Mouse (Mus musculus) embryo, embryonic 10.5 days (tissue): Measurements from ENCODE around the gene Sall1.

ENCODE experiments used
- DNase-seq: peaks from one replicate; pipeline ENCODE4 v3.0.0-alpha.2; 2015; ENCODE audit warnings: low spot score

The Sall1 gene

DNA sequence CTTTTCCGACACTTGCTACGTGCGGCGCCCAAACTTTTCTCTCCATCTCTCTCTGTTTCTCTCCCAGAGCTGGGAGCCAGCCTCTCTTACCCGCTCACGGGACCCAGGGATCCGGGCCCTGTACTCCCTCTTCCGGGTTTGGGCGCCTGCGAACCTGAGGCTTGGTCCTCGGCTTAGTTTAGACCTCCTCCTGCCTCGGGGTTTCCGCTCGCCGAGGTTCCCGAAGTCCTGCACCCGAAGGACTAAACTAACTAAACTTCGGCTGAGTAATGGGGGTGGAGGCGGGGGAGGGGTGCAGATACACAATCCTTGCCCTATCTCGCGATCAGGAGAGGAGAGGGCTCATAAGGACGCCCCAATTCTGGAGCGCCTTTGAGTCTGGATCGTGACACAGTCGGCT lies at the start of gene Sall1:
Gene Sall1 (minus strand): TSS at position 223 of the 400 bp plus-strand sequence.
- peak; percentile 69 for DNase-seq

DNA sequence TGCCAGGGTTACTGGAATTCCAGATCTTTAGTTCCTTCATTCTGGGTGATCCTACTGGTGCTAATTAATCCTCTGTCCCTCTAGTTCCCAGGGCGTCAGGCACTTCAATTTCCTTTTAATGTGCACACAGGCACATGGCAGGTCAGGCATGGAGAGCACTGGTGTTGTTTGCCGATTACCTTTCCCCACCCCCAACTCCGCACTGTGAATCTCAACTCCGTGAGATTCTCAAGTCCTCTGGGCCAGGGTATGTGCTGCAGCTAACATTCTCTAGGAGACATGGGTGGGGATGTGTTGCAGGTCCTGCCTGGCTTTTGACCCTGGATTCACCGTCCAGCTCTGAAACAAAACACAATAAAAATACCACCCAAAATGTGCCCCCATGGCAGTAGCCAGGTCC lies 46.0 kb upstream of the Sall1 start:
- no peak for DNase-seq

DNA sequence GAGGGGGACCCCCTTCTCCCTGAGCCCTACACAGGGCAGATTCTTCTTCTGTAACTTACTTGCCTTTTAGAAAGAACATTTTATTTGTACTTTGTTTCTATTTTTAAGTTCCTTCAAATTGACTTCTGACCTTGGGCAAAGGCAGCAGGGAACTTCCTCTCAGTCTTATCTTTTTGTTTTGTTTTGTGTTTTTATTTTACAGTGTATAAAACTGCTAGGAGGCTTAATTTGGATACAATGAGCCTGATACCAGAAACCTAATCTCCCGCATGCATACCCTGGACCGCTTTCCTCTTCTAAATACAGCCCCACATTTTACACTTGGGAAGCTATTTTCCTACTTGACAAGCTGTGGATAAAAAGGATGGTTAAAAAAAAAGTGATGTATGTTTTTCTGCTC lies 35.2 kb upstream of the Sall1 start:
- no peak for DNase-seq

DNA sequence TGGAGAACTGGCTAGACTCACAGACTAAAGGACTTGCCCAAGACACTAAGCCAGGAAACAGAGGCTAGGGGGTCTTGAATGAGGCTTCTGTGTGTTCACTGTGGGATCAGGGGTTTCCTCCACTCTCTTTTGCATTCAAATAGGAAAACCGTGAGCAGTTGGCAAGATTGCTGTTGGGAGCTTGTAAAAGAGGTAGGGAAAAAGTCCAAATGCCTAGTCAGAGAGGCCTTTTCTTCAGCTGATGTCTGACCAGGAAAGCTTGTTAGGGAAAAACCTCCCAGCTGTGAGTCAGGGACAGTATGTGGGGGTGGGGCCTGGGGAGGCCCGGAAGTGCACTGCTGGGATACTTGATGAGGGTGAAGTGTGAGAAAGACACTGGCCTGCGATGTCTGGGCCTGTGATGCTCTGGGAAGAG lies 29.0 kb upstream of the Sall1 start:
- DNase-seq = no peak

DNA sequence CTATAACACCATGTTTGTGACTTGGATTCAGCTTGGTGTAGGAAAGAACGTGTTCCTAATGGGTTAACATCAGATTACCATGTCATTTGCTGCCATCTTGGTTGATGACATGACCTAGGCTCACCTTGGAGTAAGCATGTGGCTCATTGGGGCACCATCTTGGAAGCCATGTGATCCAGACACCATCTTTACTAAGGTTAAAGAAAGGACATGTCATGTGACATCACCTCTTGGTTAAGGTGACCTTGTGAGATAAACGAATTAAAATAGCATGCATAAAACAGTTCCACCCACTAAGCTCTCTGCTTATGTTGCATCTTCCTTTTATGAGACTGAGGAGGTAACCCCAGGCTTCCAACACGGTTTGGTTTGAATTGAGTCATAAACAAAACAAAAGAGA lies 23.5 kb upstream of the Sall1 start:
- no peak for DNase-seq

DNA sequence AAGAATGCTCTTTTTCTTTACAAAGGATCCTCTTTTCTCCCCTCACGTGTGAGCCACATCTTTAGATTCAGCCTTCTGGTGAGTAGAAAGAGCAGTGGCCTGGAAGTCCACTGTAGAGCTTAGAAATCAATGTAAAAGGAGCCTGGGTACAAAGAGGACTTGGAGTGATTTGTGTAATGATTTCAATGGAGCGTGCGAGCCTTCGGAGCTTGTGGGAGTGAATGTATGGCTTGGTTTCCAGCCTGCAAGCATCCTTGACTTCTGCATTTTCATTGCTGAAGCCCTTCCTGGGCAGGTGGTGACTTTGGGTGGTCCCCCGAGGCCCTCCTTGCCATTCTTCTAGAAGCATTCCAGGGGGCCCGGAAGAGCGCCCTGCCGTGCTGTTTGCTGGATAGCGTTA lies 20.1 kb upstream of the Sall1 start:
- DNase-seq = peak; percentile 30

DNA sequence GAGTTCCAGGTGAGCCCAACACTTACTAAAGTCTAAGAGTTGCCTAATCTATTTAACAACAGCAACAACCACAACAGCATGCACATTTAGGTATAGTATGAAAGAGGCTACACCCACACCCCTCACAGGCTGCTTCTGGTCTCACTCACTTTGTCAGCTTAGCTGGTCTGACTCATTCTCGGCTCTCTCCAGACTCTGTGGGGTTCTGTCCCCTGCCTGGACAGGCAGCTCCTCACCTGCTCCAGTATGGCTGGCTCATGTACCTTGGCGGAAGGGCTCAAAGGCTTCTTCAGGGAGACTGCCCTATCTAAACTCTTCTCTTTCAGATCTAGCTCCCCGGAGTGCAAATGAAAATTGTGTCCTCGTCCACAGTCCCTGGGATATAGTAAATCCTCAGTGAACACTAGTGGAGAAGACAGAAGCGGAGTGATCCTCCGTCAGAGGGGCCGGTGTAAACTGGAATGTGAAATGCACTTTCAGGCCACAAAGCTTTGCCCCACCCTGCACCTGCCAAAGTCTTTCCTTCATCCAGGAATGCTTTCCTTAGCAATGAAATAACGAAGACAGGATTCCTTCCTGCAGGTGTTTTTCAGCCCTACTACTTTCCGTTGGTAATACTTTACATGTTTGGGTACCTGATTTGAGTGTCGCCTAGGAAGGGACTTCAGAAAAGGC lies 19.5 kb upstream of the Sall1 start:
- DNase-seq = no peak

DNA sequence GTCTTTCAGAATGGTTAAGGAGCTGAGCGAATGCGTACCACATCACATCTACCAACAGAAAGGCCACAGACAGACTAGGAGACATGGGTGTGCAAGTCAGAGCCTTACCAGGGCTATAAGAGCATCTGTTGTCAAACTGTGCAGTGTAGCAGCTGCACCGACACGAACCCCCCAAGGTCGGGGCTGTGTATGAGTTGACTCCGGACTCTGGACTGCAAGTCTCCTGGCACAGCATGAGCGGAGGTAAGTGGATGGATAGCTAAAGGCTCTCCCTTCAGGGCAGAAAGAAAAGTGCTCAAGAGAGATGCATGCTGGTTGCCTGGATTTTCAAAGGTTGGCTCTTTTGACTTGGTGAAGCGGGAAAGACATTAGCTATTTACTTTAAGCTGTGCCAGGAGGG lies 16.8 kb upstream of the Sall1 start:
- DNase-seq = no peak

DNA sequence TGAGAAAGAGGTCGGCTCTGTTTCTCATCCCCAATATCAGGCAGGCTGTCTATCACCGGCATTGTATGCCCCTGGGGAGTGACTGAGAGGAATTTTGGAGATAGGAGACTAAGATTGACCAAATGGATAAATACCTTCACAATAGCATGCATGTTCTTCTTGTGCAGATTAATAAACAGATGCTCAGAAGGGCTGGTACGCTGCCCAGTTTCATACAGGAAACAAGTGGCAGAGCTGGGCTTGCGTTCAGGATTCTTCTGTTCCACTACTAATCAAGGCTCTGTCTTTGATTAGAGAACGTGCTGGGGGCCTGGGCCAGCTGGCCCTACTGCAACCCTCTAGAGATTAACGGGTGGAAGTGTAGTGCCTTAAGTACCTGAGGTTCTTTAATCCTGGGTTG lies 15.5 kb upstream of the Sall1 start:
- no peak for DNase-seq

DNA sequence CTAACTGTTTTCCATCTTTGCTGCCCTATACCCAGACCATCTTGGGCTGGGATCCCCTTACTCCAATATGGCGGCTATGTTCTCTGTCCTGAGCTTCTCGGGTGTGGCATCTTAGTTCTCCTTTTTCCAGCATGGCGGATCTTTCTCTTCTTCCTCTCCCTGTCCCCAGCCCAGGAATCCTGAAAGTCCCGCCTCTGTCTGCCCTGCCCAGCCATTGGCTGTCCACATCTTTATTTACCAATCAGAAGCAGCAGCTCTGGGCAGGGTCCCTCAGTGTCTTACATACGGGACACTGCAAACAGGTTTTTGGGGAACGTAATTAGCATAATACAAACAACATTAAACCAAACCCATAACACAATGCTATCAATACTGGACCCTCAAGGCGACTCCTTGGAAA lies 8.9 kb upstream of the Sall1 start:
- DNase-seq = no peak

DNA sequence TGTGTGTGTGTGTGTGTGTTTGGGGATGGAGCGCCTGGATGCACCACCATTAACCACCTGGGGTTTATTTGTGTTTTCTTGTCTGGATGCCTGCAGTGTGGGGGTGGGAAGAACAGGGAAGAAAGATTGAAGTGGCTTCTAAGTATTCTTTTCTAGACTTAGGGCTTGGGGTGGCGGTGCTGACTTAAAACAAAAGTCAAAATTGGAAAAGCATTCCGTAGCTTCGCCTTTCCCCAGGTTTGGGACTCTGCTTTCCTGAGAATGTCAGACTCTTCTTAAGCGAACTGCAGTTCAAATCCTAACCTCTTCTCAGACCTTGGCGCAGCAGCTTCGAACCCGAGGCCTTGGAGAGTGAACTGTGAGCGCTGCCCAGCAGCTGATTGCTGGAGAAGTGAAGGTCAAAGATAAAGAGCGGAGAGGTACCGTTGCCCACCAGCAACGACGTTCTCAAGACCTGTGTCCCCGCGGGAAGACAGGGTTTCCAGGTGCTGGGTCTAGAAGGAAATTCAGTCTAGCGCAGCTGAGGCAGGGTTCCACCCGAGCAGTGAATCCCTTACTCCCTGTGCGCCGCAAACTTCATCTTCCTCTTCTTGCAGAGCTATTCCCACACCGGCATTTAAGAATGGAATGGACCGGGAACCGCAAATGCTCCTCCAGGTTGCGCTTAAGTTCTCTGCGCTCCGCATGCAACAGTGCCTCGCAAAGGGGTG lies 2.8 kb upstream of the Sall1 start:
- peak; percentile 73 for DNase-seq

DNA sequence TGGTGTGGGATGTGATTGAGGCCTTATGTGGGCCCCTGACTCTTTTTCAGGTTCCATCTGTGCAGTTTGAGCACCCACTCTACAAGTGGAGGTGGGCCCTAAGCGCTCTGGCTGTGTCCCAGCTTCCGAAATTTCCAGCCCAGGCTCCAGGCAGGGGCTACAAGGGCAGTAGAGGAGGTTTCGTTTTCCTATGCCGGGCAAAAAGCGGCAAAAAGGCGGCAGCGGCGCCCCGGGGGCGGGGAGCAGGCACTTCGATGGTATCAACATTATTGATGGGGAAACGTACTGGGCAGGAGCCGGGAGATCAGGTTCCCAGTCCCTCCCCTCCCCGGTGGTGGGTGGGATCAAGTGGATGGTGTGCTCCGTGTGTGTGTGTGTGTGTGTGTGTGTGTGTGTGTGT lies 2.3 kb upstream of the Sall1 start:
- DNase-seq = peak; percentile 79

DNA sequence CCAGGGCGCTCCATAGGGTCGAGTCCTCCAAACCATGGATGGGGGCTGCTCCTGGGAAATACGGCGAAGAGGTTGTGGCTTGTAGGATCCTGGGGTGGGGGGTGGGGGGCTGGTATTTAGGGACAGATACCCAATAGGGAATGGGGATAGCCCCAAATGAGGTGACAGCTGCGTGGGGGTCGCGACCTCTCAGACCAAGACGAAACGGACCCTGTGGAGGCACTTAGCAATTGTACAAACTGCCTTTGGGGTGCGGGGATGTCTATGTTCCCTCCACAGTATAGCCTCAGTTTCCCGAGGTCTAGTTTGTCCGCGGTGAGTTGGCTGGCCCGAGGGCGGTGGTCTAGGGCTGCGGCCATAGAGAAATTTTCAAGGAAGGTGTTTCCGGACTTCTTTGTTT lies 1.8 kb upstream of the Sall1 start:
- peak; percentile 68 for DNase-seq

DNA sequence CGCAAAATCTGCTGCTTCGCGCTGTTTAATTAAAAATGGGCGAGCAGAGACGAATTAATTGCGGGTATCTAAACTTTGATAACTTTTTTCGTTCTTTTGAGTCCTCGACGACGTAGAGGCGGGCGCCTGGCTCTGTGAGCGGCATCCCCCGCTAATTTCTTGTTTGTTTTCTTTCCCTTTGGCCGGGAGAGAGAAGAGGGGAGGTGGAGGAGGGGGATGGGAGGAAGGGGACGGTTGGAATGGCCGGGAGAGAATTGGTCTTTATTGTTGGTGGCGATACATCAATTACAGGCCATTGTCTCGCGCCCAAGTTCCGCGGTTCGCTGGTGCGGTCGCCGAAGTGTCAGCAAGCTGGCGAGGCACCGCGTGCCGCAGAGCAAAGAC lies 1.2 kb upstream of the Sall1 start:
- peak; percentile 77 for DNase-seq

DNA sequence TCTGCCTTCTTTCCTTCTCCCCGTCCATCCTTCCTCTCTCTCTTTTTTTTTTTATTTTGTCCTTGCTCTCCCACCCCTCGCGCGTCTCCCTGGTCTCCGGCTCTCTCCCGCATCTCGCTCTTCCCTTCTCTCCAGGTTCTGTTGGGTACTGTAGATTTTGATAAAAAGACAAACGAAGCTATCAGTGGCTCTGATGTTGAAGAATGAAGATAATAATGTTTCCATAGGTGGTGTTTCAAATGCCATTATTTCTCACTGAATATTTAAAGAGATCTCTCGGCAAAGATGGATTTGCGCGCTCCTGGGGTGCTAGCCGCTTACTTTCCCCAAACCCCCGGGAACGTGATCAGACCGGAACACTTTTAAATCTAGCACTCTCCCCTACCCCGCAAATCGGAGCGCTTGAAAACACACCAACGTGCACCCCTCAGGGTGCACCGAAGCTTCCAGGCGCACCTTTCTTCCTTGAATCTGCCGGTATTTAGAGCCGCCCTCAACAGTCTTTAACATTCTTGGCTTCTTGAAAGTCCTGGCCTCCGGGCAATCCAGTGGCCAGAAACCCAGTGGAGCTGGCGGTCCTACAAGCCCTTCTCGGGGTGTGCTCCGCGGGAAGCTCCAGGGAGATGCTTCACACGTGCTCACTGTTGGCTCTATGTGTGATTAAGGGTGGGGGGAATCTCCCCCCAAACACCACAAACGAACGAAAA lies 702 bp upstream of the Sall1 start:
- DNase-seq = peak; percentile 67

DNA sequence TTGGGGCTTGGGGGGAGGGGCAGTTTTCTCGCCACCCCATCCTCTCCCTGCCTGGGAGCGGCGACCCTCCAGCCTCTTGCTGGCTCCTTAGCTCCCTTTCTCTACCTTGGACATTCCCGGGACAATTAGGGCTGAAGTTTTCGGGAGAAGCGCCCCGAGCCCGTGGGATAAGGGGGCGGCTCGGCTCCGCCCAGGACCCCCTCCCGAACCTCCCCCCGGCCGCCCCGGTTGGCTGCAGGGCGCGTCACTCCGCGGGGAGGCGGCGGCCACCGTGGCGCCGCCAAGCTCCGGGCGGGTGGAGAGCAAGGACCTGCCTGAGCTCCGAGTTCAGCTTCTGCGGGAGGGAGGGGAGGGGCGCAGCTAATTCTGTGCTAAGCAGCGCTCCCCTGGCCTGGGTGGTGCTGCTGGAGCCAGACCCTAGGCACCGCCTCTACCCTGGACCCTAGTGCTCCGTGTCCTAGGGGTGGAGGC lies 556 bp downstream of the Sall1 start:
- DNase-seq = peak; percentile 85

DNA sequence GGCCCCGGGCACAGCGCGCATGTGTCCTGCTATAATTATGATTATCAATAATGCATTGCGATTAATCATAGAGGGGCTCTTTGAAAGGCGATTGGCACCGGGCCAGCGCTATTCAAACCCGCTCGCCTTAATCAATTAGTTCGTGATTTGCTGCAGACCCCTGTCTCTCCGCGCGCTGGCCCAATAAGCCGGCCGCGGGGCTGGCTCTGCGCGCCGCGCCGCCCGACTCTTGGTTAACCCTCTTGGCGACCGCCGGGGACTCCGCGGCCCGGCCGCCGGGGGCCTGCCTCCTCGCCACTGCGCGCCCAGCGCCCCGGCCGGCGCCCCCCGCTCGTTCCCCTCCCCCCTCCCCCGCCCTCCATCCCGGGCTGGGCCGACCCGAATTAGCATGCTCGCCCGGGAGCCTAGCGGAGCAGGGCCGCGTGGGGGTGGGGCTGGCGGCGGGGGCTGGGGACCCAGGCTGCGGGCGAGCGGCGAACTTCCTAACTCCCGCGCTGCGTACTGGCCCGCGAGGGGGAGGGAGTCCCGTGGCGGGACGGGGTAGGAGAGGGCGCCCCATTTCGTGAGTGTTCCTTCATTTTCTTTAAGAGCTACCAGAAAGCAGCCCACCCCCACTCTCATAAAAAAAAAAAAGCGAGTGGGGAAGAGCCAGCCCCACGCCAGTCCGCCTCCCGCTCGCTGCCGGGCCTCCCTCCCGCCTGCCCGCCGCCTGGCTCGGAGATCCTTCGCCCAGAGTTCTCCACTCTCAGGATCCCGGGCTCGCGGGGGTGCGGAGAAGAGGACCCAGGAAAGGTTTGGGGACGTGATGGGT lies 1.2 kb downstream of the Sall1 start:
- DNase-seq = peak; percentile 93

DNA sequence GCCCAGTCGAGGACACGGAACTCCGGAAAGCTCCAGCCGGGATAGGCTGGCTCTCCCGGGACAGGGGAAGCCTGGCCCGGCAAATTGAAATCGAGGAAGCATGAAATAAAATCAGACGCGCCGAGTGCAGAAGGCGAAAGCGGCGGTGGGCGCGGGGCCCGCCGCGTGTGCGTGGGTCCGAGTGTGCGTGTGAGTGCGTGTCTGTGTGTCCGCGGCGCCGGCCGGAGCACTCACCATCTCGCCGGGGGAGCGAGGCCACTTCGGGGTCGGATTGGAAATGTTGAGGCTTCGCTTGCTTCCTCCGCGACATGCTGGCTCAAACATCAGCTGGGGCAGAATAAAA lies 1.9 kb downstream of the Sall1 start:
- DNase-seq = peak; percentile 64

DNA sequence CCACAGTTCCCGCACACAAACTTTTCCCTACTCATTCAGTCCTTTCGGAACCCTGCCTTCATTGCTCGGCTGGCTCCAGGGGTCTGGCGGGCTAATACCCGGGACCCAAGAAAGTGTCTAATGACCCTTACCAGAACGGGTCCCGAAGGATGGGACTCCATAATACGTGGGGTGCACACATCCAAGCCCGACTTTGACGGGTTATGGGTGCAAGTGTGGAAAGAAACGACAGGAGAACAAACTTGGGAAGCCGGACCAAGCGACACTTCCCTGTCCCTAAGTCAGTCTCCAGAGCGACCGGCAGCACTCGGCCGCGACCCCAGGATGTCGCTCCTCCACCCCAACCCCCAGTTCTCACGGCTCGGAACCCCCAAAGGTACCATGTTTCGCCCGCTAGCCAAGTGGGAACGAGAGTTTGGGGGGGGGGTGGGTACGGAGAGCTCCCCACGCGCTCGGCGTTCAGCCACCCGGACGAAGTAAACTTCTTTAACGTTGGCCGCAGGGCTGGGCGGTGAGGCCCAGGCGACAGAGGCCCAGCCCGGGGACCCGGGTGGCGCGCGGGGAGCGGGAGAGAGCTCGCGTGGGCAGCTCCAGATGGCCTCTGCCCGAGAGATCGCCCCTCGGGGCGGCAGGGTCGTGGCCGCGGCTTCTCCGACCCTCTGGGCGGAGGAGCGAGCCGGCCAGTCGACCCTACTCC lies 2.4 kb downstream of the Sall1 start:
- DNase-seq = no peak

DNA sequence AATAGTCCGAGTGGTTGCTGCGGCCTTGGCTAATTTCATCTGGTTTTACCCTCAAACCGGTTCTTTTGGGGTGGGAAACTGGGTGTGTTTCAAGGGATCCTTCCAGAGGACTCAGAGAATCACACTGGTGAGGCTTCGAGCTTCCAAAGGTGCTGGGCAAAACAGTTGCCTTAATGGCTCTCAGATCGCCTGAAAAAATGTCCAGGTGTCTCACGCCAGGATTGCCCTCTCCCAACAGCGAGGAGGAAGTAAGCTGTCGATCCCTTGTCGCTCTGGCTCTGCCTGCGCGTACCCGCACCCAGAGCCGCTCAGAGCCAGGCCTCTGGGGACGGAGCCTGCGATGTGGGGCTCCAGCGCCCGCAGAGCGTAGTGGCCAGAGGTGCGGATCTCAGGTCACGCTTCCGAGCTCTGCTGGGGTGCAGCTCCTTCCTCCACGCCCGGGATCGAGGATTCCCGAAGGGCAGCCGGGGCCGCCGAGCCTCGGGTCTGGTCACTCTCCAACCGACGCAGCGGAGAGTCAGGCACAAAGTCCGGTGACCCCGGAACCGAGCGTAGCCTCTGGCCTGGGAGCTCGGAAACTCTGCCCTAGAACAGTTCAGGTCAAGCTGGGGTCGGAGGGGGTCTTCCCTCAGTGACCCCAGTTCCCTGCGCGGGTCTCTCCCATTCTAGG lies 3.1 kb downstream of the Sall1 start:
- peak; percentile 65 for DNase-seq

DNA sequence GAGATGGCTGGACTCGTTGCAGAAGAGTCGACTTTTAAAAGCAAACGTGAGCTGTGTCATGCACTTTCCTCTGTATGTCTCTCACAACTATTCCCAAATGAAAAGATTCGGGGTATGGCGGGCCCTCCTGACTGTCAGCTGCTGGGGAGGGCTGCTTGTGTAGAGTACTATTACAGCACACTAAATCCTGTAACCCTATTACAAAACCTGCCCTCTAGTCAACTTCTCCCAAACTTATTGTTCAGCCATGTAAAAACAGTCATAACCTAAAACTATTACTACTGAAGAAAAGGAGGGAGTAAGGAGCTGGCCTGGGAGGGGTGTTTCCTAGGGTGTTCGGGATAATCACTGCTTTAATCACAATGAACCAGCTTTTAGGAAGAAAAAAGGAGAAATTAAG lies 4.1 kb downstream of the Sall1 start:
- peak; percentile 46 for DNase-seq
